ENCODE assay signal across 16 mouse cellular contexts in genomic region chr10:88866017-88866416, GRCm38 (mm10). TPM values are rescaled to one million over a fixed set of nuclear protein-coding genes. Genes with fewer than 3 reads are reported as not detected.
"Had no signal": no experiment of that assay in that cellular context is flagged by ENCODE, and none has a peak within 500 bp of the region (broad histone marks: within the 10 kb centered on the region; RNA-seq: fewer than 3 reads in every experiment).

No protein-coding gene starts in this region.

- DNase-seq: kidney, postnatal 25 days; lung, embryonic 14.5 days; lung, postnatal 10 days; lung, postnatal 4 days; retina, postnatal 1 day; right cerebral cortex, postnatal 14 days; thymus, postnatal 14 days had no signal

- H3K4me3 ChIP-seq: kidney, embryonic 15.5 days; limb, embryonic 10.5 days; midbrain, embryonic 10.5 days; midbrain, embryonic 15.5 days; neural tube, embryonic 13.5 days had no signal

- H3K4me2 ChIP-seq: kidney, embryonic 15.5 days; liver, embryonic 11.5 days; lung, embryonic 14.5 days; midbrain, embryonic 15.5 days; neural tube, embryonic 13.5 days had no signal

- H3K36me3 ChIP-seq: kidney, embryonic 15.5 days; limb, embryonic 10.5 days; midbrain, embryonic 10.5 days; midbrain, embryonic 15.5 days; neural tube, embryonic 13.5 days had no signal

- H3K9ac ChIP-seq: kidney, embryonic 15.5 days; lung, embryonic 14.5 days; midbrain, embryonic 15.5 days; neural tube, embryonic 13.5 days had no signal

- H3K9me3 ChIP-seq: kidney, embryonic 15.5 days; limb, embryonic 10.5 days; midbrain, embryonic 10.5 days; midbrain, embryonic 15.5 days; neural tube, embryonic 13.5 days had no signal

- H3K27ac ChIP-seq: kidney, embryonic 15.5 days; limb, embryonic 10.5 days; midbrain, embryonic 10.5 days; midbrain, embryonic 15.5 days; neural tube, embryonic 13.5 days had no signal

- ATAC-seq: midbrain, embryonic 15.5 days had no signal

- H3K27me3 ChIP-seq: kidney, embryonic 15.5 days; midbrain, embryonic 15.5 days; neural tube, embryonic 13.5 days had no signal

- H3K4me1 ChIP-seq: kidney, embryonic 15.5 days; limb, embryonic 10.5 days; midbrain, embryonic 10.5 days; midbrain, embryonic 15.5 days; neural tube, embryonic 13.5 days had no signal

RNA-seq across cellular contexts. Expression of gene Slc5a8, which starts 19.8 kb away (rescaled TPM):
- total RNA-seq: megakaryocyte, adult 5-6 weeks had no signal
- polyA plus RNA-seq: liver, embryonic 16.5 days; neural tube, embryonic 13.5 days; spleen, adult 2 months had no signal
